Mouse (Mus musculus) forebrain, embryonic 16.5 days (tissue): Measurements from ENCODE around the gene 0610009B22Rik. TPM values are rescaled to one million over a fixed set of nuclear protein-coding genes. Genes with fewer than 3 reads are reported as not detected.

Source experiments
- ATAC-seq: fragments of 200-750 bp; cut with Nextera tagmentation; 2 replicates; pipeline ENCODE4 v1.8.0; 2017; ENCODE audit warnings: mild to moderate bottlenecking, moderate library complexity
- H3K27ac ChIP-seq: fragments of 300-500 bp; sonication (generic); 2 replicates; pipeline ENCODE4 v1.5.1; 2014; ENCODE audit warnings: low read length, control low read depth
- H3K27me3 ChIP-seq: fragments of 300-500 bp; sonication (generic); replicated peaks from 2 replicates; pipeline ENCODE4 v1.6.1; 2014; ENCODE audit warnings: low read length; ENCODE audit not compliant: control insufficient read depth, insufficient read depth
- H3K36me3 ChIP-seq: fragments of 300-500 bp; sonication (generic); 2 replicates; pipeline ENCODE4 v1.6.1; 2014; ENCODE audit not compliant: control insufficient read depth, insufficient read depth
- H3K4me1 ChIP-seq: fragments of 300-500 bp; sonication (generic); replicated peaks from 2 replicates; pipeline ENCODE4 v1.6.1; 2014; ENCODE audit warnings: low read length; ENCODE audit not compliant: control insufficient read depth, insufficient read depth
- H3K4me2 ChIP-seq: fragments of 300-500 bp; sonication (generic); 2 replicates; pipeline ENCODE4 v1.6.1; 2014; ENCODE audit warnings: mild to moderate bottlenecking, low read length, control low read depth
- H3K4me3 ChIP-seq: fragments of 300-500 bp; sonication (generic); replicated peaks from 2 replicates; pipeline ENCODE4 v1.5.1; 2014; ENCODE audit warnings: mild to moderate bottlenecking, low read length, control low read depth
- H3K9ac ChIP-seq: fragments of 300-500 bp; sonication (generic); replicated peaks from 2 replicates; pipeline ENCODE4 v1.6.1; 2014; ENCODE audit warnings: low read depth, low read length, control low read depth
- H3K9me3 ChIP-seq: fragments of 300-500 bp; sonication (generic); 2 replicates; pipeline ENCODE4 v1.6.1; 2016; ENCODE audit warnings: low read length; ENCODE audit not compliant: control insufficient read depth
- WGBS: fragments of 180-500 bp; shearing (Covaris S2); extraction: QIAGEN DNeasy Blood & Tissue Kit; methylation state at CpG from one replicate; pipeline ENCODE4 v1.1.7; 2014; 5-methylcytosine and 5-hydroxymethylcytosine counted together
- polyA plus RNA-seq: library from polyadenylated mRNA; unstranded; fragments of >200 nt; fragmentation: Nextera tagmentation; extraction: Ambion mirVana; gene quantifications from 2 replicates; pipeline ENCODE4 v1.2.1, GENCODE M21; 2015

The 0610009B22Rik gene
- polyA plus RNA-seq, 1 experiment from 2014 or later, result 82.5 TPM

DNA sequence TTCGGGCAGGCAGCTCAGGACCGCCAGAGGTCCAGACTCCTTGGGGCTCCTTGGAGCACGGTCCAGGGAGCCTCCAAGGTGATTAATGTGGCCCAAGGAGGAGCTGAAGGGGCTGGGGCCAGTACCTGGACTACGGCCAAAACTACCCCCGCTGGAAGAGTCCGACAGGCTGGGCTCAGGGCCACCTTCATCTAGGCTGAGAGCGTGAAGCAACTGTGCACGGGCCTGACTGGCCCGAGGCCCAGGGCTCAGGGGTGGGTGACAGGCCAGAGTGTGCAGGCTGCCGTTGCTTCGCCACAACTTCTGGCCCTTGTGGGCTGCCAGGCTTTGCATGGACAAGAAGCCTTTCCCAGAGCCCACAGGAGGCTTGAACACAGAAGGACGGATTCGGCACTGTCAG, 43.4 kb downstream of the 0610009B22Rik start:
- ATAC-seq, result no peak
- no peak overlapping the region for H3K4me2 ChIP-seq
- 69% methylated on average over 13 of the region's 13 CpGs for WGBS

DNA sequence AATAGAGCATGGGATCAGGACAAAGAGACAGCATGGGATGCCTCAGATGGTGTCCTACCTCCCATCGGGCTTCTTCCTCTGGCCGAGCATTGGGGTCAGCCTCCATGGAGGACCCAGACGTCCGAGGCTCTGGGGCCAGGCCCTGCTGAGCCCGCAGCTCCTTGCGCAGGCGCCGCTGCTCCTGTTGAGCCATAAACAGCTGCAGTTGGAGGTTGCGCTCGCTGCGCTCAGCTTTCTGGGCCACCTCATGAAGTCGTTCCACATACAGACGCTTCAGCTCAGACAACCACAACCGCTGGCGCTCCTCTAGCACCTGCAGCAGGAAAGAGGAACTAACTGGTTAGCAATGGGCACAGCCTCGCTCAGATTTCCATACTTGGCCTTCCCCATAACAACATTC, 44.5 kb downstream of the 0610009B22Rik start:
- H3K9ac ChIP-seq, result no peak overlapping the region
- H3K4me1 ChIP-seq, result 0 out of 2 replicates have a peak, but pooled peaks cover 3% of the 10 kb centered on the region
- WGBS, result 77% methylated on average over 16 of the region's 16 CpGs
- H3K4me3 ChIP-seq, result no peak overlapping the region
- no peaks in the 10 kb centered on the region for H3K36me3 ChIP-seq
- no peak for ATAC-seq
- no peaks in the 10 kb centered on the region for H3K9me3 ChIP-seq
- no peaks in the 10 kb centered on the region for H3K27me3 ChIP-seq
- no peak overlapping the region for H3K27ac ChIP-seq
- no peak overlapping the region for H3K4me2 ChIP-seq

More for the DNA sequence above, 43.4 kb downstream of the 0610009B22Rik start:
- Histone ChIP-seq H3K4me3 (no peak overlapping the region), H3K4me1 (peaks cover 11% of the 10 kb centered on the region), H3K9ac (no peak overlapping the region), H3K27ac (no peak overlapping the region), H3K9me3 (no peaks in the 10 kb centered on the region), H3K36me3 (no peaks in the 10 kb centered on the region), H3K27me3 (peaks cover 2% of the 10 kb centered on the region; the same call in 1 of the 2 replicates)

DNA sequence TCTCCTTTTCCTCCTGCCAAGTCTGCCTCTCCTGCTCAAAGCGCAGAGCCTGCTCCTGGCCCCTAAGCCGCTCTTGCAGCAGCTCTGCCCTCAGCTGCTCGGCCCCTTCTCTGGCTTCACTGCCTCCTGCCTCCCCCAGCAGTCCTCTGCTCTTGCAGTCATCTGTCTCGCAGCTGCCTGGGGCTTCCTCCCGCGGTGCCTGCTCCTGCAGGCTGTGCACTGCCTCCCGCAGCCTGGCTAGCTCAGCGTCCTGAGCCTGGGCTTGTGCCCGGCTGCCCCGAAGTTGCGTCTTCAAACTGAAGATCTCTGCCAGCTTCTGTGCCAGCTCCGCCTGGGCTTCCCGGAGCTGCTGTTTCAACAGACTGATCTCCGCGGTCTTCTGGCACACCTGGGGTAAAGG, 44.9 kb downstream of the 0610009B22Rik start:
- no peak for ATAC-seq
- Histone ChIP-seq H3K36me3 (no peaks in the 10 kb centered on the region), H3K27me3 (no peaks in the 10 kb centered on the region), H3K4me3 (no peak overlapping the region), H3K9me3 (no peaks in the 10 kb centered on the region), H3K27ac (no peak overlapping the region), H3K4me2 (no peak overlapping the region), H3K9ac (no peak overlapping the region), H3K4me1 (0 out of 2 replicates have a peak, but pooled peaks cover 3% of the 10 kb centered on the region)
- 62% methylated on average over 15 of the region's 15 CpGs for WGBS

DNA sequence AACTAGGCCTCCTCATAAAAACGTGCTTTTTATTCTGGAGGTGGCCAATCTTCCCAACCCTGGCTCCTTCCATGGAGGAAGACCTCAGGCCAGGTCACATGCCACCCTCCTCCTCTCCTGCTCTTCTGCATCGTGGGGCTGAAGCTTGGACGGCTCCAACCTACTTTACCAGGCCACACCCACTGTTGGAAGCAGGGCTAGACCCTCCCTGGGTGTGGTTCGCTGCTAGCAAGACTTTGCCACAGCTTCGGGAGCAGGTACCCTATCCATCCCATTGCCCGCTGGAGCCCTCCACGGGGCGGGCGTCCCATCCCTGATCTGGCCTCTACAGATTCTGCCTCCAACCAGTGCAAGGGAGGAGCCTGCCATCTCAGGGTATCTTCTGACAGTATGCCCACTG, 45.5 kb downstream of the 0610009B22Rik start:
- H3K4me3 ChIP-seq, result no peak overlapping the region
- no peak overlapping the region for H3K4me2 ChIP-seq
- no peak for ATAC-seq
- H3K36me3 ChIP-seq, result no peaks in the 10 kb centered on the region
- H3K27ac ChIP-seq, result no peak overlapping the region
- no peaks in the 10 kb centered on the region for H3K9me3 ChIP-seq
- no peaks in the 10 kb centered on the region for H3K27me3 ChIP-seq
- H3K9ac ChIP-seq, result no peak overlapping the region
- H3K4me1 ChIP-seq, result no peaks in the 10 kb centered on the region
- WGBS, result 81% methylated on average over 9 of the region's 9 CpGs

DNA sequence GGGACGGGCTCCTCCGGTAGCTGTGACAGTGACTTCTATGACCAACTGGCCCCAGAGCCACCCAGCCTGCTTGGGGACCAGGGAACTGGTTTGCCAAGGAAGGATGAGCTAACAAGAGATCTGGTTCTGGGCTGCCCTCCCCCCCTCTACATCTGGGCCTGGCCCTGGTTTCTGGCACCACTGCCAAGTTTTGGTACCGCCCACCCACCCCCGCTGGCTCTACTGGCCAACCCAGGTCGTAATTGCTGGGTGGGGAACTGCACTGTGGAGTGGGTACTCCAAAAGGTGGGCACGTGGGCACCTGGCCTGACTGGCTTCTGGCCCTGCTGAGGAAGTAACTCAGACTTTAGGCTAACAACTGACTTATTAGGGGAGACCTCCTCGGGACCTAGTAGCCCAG, 47.9 kb downstream of the 0610009B22Rik start:
- Histone ChIP-seq H3K9me3 (no peaks in the 10 kb centered on the region), H3K4me1 (peaks cover 11% of the 10 kb centered on the region), H3K27ac (no peak overlapping the region), H3K9ac (no peak overlapping the region), H3K27me3 (0 out of 2 replicates have a peak, but pooled peaks cover 3% of the 10 kb centered on the region), H3K36me3 (no peaks in the 10 kb centered on the region), H3K4me3 (no peak overlapping the region), H3K4me2 (no peak overlapping the region)
- WGBS, result 71% methylated on average over 7 of the region's 7 CpGs
- no peak for ATAC-seq

DNA sequence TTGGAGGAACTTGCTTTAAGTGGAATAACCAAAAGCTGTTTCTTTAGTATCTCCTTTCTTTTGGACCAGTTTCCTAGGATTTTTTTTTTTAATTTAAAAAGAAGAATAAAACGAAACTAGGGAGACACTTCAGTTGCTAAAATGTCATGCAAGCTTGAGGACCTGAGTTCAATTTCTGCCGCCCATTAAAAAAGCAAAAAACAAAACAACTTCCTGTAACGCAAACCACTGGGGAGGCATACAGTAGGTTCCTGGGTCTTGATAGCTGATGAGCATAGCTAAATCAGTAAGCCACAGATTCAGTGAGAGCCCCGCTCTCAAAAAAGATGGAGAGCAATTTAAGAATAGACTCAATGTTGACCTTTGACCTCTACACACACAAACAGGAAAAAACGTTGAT, 50.2 kb downstream of the 0610009B22Rik start:
- Histone ChIP-seq H3K27ac (no peak overlapping the region), H3K27me3 (0 out of 2 replicates have a peak, but pooled peaks cover 3% of the 10 kb centered on the region), H3K4me3 (no peak overlapping the region), H3K4me2 (no peak overlapping the region), H3K9ac (no peak overlapping the region), H3K36me3 (0 out of 2 replicates have a peak, but pooled peaks cover 2% of the 10 kb centered on the region), H3K4me1 (peaks cover 25% of the 10 kb centered on the region), H3K9me3 (no peaks in the 10 kb centered on the region)
- 77% methylated on average over 5 of the region's 5 CpGs for WGBS
- ATAC-seq, result no peak

DNA sequence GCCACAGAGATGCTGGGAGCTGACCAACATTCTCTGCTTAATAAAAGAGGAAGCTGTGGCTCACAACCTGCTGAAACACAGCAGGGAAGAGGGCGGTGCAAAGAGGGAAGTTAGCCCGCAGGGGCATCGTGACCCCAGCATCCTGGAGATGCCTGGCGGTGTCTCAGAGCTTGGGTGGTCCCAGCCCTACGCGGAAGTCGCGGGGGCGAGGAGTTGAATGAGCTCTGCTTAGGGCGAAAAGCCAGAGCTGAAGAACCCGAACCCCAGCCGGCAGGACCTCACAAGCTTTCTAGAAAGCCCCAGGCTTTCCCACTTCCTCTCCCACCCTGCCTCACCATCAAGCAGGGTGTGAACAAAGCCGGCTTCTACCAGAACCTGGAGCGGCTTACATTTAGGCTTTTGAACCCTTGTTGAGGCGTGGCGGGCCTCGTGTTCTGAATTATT, 50.7 kb downstream of the 0610009B22Rik start:
- H3K4me3 ChIP-seq, result no peak overlapping the region
- 0 out of 2 replicates have a peak overlapping the region, but pooled peaks have one; percentile 22 for H3K9ac ChIP-seq
- H3K36me3 ChIP-seq, result 0 out of 2 replicates have a peak, but pooled peaks cover 2% of the 10 kb centered on the region
- no peak for ATAC-seq
- H3K4me1 ChIP-seq, result peaks cover 25% of the 10 kb centered on the region
- 0 out of 2 replicates have a peak, but pooled peaks cover 3% of the 10 kb centered on the region for H3K27me3 ChIP-seq
- H3K27ac ChIP-seq, result no peak overlapping the region
- H3K9me3 ChIP-seq, result no peaks in the 10 kb centered on the region
- 2% methylated on average over 17 of the region's 17 CpGs for WGBS
- peak overlapping the region; percentile 26 for H3K4me2 ChIP-seq

DNA sequence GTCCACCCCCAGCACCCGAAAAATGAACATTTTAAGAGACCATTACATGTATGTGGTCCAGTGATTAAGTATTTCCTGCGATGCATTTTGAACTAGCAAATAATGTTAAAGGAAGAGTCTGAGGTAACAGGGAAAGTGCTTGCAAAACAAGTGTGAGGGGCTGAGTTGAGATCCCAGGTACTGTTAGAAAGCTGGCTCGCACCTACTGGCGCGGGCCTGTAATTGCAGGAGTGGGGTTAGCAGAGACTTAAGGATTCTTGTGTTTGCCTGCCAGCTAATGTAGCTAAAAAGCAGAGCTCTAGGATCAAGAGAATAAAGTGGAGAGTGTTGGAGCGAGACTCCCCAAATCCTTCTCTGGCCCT, 52.4 kb downstream of the 0610009B22Rik start:
- 0 out of 2 replicates have a peak, but pooled peaks cover 2% of the 10 kb centered on the region for H3K36me3 ChIP-seq
- H3K4me1 ChIP-seq, result peaks cover 25% of the 10 kb centered on the region
- peak overlapping the region; percentile 83 for H3K27ac ChIP-seq
- H3K4me2 ChIP-seq, result peak overlapping the region; percentile 69
- peak overlapping the region; percentile 57 for H3K4me3 ChIP-seq
- WGBS, result 2% methylated on average over 6 of the region's 6 CpGs
- peak overlapping the region; percentile 68 for H3K9ac ChIP-seq
- no peaks in the 10 kb centered on the region for H3K9me3 ChIP-seq
- 0 out of 2 replicates have a peak, but pooled peaks cover 3% of the 10 kb centered on the region for H3K27me3 ChIP-seq
- peak; percentile 55 for ATAC-seq

DNA sequence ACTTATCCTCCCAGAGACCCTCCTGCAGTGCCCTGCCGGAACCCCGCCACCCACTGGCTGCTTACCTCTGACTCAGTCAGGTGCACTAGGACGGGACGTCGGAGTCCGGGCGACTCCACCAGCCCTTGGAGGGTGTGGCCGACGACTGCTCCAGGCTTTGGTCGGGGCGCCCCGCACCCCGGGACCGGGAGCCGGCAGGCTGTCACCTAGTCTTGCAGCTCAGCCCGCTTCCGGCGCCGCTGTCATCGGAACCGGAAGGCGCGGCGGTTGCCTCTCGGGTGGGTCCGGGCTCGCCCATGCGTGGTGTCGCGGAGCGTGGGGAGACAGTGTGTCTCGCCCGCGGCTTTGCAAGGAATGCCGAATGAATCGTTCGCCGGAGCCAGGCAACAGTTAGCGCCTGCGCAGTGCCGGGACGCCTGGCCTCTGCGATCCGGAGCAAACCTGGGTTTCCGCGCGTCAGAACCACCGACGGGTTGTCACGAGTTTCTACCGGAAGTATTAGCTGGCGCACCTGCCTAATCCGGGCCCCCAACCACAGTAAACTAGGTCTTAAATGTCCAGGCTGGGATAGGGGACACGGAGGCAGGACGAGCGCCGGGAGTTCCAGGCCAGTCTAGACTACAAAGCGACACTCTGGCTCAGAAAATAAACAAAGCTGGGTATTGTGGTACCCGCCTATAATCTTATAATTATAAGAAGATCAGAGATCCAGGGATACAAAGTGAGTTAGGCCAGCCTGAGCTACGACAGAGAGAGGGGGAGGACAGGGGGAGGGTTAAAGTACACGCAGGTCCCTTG, 53.0 kb downstream of the 0610009B22Rik start, which contains the start of gene Rmnd5b:
Gene Rmnd5b, minus strand, starts transcription at position 372 of the 798 bp plus-strand sequence.
- under 1% methylated on average over 61 of the region's 61 CpGs for WGBS

More for the DNA sequence above, 53.0 kb downstream of the 0610009B22Rik start, which contains the start of gene Rmnd5b:
- H3K4me2 ChIP-seq, result peak within 1 kb of the TSS; percentile 69
- H3K9ac ChIP-seq, result peak within 1 kb of the TSS; percentile 68
- H3K4me3 ChIP-seq, result peak within 1 kb of the TSS; percentile 57
- 0 out of 2 replicates have a peak, but pooled peaks cover 3% of the 10 kb centered on the region for H3K27me3 ChIP-seq
- peak within 1 kb of the TSS; percentile 83 for H3K27ac ChIP-seq
- H3K9me3 ChIP-seq, result no peaks in the 10 kb centered on the region
- peak; percentile 92 for ATAC-seq
- H3K36me3 ChIP-seq, result 0 out of 2 replicates have a peak, but pooled peaks cover 2% of the 10 kb centered on the region
- peaks cover 25% of the 10 kb centered on the region for H3K4me1 ChIP-seq
